Mouse (Mus musculus) ZHBTc4 (cell line): ENCODE data around the gene Gstm6.
"Not testable (repeated sequence)": the region's sequence is repeated elsewhere in the genome, so short reads cannot be mapped to it uniquely, and the experiment has no call there.

ENCODE experiments used
- DNase-seq: peaks from one replicate; pipeline ENCODE4 v3.0.0-alpha.2; 2011; ENCODE audit warnings: low read depth, low spot score

Gene Gstm6

GRCm38 (mm10) chr3:107895194-107895719 is 48.3 kb downstream of the Gstm6 start:
- no peak for DNase-seq

- DNase-seq: not testable (repeated sequence)
Observed at GRCm38 (mm10) chr3:107889236-107889635, 54.3 kb downstream of the Gstm6 start.
